Mouse (Mus musculus): ENCODE measurements around the gene Cldn3. TPM values are rescaled to one million over a fixed set of nuclear protein-coding genes. Genes with fewer than 3 reads are reported as not detected.

Gene Cldn3
- not detected for total RNA-seq (2023)

GRCm38 (mm10) chr5:134985633-134986297, at the start of gene Cldn3:
Cldn3 (plus strand) TSS chr5:134986214.

GRCm38 (mm10) chr5:134946857-134947255, 39.2 kb upstream of the Cldn3 start, which contains the start of gene Cldn4:
Cldn4 (minus strand) TSS chr5:134946934.

GRCm38 (mm10) chr5:135008671-135009589, 22.9 kb downstream of the Cldn3 start, which contains the start of gene Abhd11:
Abhd11 (plus strand) TSS chr5:135009152.

GRCm38 (mm10) chr5:135023344-135024173, 37.5 kb downstream of the Cldn3 start, which contains the start of gene Stx1a:
Stx1a (plus strand) TSS chr5:135023482.

Other genes with a start within 250 kb of the Cldn3 start
- gene Eln, start 238.9 kb upstream of the Cldn3 start, total RNA-seq (2023): not detected
- not detected for gene Tmem270, start 79.5 kb upstream of the Cldn3 start, total RNA-seq (2023)
- gene Cldn13, start 70.7 kb upstream of the Cldn3 start, total RNA-seq (2023): 10 to 100 TPM; 23.0 to 34.6 TPM
- 1 to 10 TPM; 1.3 to 6.4 TPM for gene Mettl27, start 53.8 kb upstream of the Cldn3 start, total RNA-seq (2023)
- gene Cldn4, start 39.3 kb upstream of the Cldn3 start, total RNA-seq (2023): not detected
- gene Abhd11, start 22.9 kb downstream of the Cldn3 start, total RNA-seq (2023): 10 to 100 TPM; 20.8 to 24.5 TPM
- under 1 TPM; 0.46 to 0.53 TPM for gene Stx1a, start 37.3 kb downstream of the Cldn3 start, total RNA-seq (2023)
- 10 to 100 TPM; 12.1 to 13.1 TPM for gene Dnajc30, start 78.0 kb downstream of the Cldn3 start, total RNA-seq (2023)
- 10 to 100 TPM; 28.8 to 29.4 TPM for gene Bud23, start 78.7 kb downstream of the Cldn3 start, total RNA-seq (2023)
- not detected for gene Vps37d, start 92.1 kb downstream of the Cldn3 start, total RNA-seq (2023)
- 1 to 10 TPM; 1.1 to 1.3 TPM for gene Mlxipl, start 103.7 kb downstream of the Cldn3 start, total RNA-seq (2023)
- gene Tbl2, start 163.4 kb downstream of the Cldn3 start, total RNA-seq (2023): 10 to 100 TPM in 1 of 2 experiments, 1 to 10 TPM in 1; 8.3 to 10.7 TPM
- gene Bcl7b, start 182.1 kb downstream of the Cldn3 start, total RNA-seq (2023): 10 to 100 TPM; 25.0 to 26.4 TPM
- gene Baz1b, start 201.1 kb downstream of the Cldn3 start, total RNA-seq (2023): 10 to 100 TPM; 89.4 to 94.1 TPM